Mouse (Mus musculus) urinary bladder, postnatal 14 days (tissue): ENCODE results near the gene Cnfn.
"Not testable (repeated sequence)": the region's sequence is repeated elsewhere in the genome, so short reads cannot be mapped to it uniquely, and the experiment has no call there.

Experiments used
- DNase-seq: peaks from one replicate; pipeline ENCODE4 v3.0.0; 2021; ENCODE audit warnings: low spot score

The Cnfn gene

DNA sequence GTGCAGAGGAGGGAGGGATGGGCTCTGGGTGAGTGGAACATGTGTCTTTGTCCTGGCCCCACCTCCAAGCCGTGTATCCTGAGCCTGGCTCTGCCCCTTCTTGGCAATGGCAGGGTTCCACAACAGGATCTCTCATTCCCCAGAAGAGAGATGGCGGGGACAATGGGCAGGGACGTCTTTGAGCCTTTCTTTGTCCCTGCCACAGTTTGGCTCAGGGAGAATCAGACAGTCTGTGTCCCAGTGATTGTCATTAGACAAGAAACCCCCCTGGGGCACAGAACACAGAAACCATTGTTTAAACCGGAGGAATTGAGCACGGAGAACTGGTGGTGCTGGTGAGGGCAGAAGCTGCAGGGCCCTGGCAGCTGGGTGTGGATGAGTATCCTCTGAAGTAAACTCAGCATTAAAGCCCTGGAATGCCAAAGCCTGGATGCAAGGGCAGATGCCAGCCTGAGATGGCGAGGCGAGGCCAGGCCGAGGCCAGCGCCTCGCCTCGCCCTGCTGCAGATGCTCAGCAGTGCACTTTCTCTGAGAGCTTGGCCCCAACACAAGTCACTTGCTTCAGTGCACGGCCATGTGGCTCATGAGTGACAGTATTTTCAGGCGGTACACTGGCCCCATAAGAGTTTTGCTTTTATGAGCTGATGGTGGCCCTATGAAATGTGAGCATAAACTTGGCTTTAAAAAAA is 3.4 kb downstream of the Cnfn start:
- DNase-seq, result no peak

- no peak for DNase-seq
Measured at GRCm38 (mm10) chr7:25363632-25364031, 5.9 kb downstream of the Cnfn start.

DNA sequence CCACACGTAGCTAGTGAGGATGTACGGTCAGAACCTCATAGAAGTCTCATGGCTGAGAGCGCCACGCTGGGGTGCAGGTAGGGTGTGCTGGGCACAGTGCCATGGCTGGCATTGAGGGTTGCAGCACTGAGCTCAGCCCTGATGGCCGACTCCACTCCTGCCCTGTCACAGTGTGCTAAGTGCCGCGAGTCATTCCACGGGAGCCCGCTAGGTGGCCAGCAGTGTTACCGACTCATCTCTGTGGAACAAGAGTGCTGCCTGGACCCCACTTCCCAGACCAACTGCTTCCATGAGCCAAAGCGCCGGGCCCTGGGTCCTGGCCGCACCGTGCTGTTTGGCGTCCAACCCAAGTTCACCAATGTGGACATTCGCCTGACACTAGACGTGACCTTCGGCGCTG is 6.4 kb downstream of the Cnfn start:
- no peak for DNase-seq

DNA sequence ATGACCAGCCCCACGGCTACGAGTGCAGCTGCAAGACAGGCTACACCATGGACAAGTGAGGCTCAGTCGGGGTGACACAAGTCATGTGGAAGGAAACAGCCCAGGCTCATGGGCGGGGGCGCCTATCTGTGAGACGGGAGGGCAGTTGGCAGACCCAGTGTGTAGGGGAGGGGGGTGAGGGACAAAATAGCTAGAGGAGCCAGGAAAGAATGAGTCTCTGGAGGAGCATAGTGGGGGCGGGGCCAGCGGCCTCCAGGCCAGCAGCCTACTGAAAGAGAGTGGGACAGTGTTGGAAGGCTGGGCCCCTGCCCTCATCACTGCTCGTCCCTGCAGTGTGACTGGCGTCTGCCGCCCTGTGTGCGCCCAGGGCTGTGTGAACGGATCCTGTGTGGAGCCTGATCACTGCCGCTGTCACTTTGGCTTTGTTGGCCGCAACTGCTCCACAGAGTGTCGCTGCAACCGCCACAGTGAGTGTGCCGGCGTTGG is 10.8 kb downstream of the Cnfn start:
- no peak for DNase-seq

- DNase-seq, result no peak
Measured at GRCm38 (mm10) chr7:25348861-25349260, 20.7 kb downstream of the Cnfn start.

DNA sequence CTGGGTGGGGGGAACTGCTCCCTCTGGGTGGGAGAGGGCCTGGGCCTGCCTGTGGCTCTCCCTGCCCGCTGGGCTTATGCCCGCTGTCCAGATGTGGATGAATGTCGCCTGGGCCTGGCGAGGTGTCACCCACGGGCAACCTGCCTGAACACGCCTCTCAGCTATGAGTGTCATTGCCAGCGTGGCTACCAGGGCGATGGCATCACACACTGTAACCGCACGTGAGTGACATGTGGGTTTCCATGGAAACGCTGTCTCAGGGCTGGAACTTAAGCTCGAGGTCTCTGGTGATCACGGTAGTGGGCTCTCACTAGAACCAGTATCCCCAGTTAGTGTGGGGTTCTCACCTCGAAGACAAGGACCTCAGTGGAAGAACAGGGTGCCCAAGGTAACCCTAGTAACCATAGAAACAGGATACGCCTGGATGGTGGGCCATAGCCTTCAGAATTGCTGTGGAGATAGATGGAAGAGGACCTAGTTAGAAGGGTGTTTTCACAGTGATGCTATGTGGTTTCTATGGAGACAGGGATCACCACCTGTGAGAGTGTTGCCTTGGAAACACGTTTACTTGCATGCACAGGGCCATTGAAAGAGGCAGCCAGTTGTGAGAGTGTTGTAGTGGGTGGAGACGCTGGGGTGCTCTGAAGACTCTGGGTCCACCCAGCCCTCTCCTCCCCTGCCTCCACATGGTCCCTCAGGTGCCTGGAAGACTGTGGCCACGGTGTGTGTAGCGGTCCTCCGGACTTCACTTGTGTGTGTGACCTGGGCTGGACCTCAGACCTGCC is 28.3 kb downstream of the Cnfn start:
- no peak for DNase-seq

GRCm38 (mm10) chr7:25339329-25339728 is 30.2 kb downstream of the Cnfn start:
- DNase-seq, result no peak

DNA sequence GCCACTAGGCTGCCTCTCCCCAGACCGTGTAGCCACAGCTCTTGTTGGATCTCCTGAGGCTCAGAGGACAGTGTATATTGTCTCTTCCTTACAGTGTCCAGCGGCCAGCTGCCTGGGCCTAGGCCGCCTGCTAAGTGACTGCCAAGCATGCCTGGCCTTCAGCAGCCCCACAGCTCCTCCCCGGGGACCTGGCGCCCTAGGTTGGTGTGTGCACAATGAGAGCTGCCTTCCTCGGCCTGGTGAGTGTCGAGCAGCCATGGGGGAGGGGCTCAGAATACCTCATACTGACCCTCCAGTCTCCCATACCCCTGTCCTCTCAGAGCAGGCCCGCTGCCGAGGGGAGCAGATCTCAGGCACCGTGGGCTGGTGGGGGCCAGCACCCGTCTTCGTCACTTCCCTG is 35.1 kb downstream of the Cnfn start:
- DNase-seq, result no peak

GRCm38 (mm10) chr7:25333596-25334307 is 35.8 kb downstream of the Cnfn start:
- peak; percentile 72 for DNase-seq

DNA sequence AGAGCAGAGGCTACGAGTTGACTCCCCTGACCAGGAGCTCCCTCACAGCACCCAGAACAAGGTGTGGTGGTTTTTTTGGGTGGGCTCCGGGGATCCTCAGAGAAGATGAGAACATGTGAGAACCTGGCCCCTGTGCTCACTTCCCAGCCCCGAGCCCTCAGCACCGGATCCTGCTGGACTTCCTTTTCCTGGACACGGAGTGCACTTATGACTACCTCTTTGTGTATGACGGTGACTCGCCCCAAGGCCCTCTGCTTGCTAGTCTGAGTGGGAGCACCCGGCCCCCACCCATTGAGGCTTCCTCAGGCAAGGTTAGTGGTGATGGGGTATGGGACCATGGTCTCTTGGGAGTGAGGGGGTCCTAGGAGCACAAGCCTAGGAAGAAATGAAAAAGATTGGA is 43.3 kb downstream of the Cnfn start:
- DNase-seq, result no peak

- DNase-seq, result not testable (repeated sequence)
Measured at GRCm38 (mm10) chr7:25325431-25325830, 44.1 kb downstream of the Cnfn start.

DNA sequence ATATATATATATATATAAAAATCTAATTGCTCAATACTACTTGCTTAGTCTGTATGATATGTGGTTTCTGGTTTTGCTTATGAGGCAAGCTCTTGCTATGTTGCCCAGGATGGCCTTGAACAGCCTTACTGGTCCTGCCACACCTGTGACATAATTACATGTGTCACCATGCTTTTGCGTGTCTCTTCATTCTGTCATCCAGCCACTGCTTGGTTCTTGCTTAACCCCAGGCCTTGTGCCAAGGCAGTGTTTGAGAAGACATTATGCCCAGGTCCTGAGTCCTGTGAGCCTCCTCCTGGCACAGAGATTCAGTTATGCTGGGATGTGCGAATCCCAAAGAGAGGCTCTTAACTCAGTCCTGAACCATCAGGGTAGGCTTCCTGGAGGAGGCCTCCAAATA is 46.3 kb downstream of the Cnfn start:
- no peak for DNase-seq

GRCm38 (mm10) chr7:25322058-25322484 is 47.5 kb downstream of the Cnfn start:
- DNase-seq, result peak; percentile 53
